Mouse (Mus musculus): ENCODE data around the gene Gipc3. TPM values are rescaled to one million over a fixed set of nuclear protein-coding genes. Genes with fewer than 3 reads are reported as not detected.
A peak's percentile ranks its signal among the peaks of the same experiment; 100 is the strongest.

The Gipc3 gene
- polyA plus RNA-seq, 1 experiment from 2014 or later = 0.08 TPM

GRCm38 (mm10) chr10:81388505-81389055 lies 45.5 kb upstream of the Gipc3 start, which contains the start of gene Gm48552:
TSS of gene Gm48552 (plus strand) at chr10:81389005.
- H3K9me3 ChIP-seq (ENCODE audit: low read depth, low read length) = no peaks in the 10 kb centered on the region
- 52% methylated on average over 5 of the region's 5 CpGs for WGBS
- ATAC-seq (ENCODE audit: insufficient read depth) (no peak), DNase-seq (no peak)
- H3K4me2 ChIP-seq = no peak within 1 kb of the TSS
- no peak within 1 kb of the TSS for H3K9ac ChIP-seq
- no peak within 1 kb of the TSS; the same call in none of the 2 replicates for H3K27ac ChIP-seq (ENCODE audit: low read depth)
- H3K36me3 ChIP-seq (ENCODE audit: insufficient read depth) = peaks cover 35% of the 10 kb centered on the region
- no peak for TF ChIP-seq CTCF (IDR thresholded peaks at IDR 0.05; ENCODE audit: low read depth)
- no peaks in the 10 kb centered on the region; the same call in none of the 2 replicates for H3K4me1 ChIP-seq (ENCODE audit: insufficient read depth)
- no peak within 1 kb of the TSS for H3K4me3 ChIP-seq (ENCODE audit: low read depth, low read length)
- H3K27me3 ChIP-seq (ENCODE audit: insufficient read depth, low read length) = no peaks in the 10 kb centered on the region

GRCm38 (mm10) chr10:81387716-81388115 lies 44.6 kb upstream of the Gipc3 start:
- peaks cover 35% of the 10 kb centered on the region for H3K36me3 ChIP-seq (ENCODE audit: insufficient read depth)
- WGBS = 91% methylated on average over 20 of the region's 20 CpGs
- no peaks in the 10 kb centered on the region for H3K27me3 ChIP-seq (ENCODE audit: insufficient read depth, low read length)
- no peak overlapping the region for H3K9ac ChIP-seq
- H3K4me1 ChIP-seq (ENCODE audit: insufficient read depth) = no peaks in the 10 kb centered on the region; the same call in 1 of the 2 replicates
- no peak for DNase-seq
- no peaks in the 10 kb centered on the region for H3K9me3 ChIP-seq (ENCODE audit: low read depth, low read length)
- no peak overlapping the region for H3K27ac ChIP-seq (ENCODE audit: low read depth)
- TF ChIP-seq CTCF (IDR thresholded peaks at IDR 0.05; ENCODE audit: low read depth) = no peak
- no peak overlapping the region for H3K4me2 ChIP-seq
- ATAC-seq (ENCODE audit: insufficient read depth) = no peak
- H3K4me3 ChIP-seq (ENCODE audit: low read depth, low read length) = no peak overlapping the region

- WGBS = 64% methylated on average over 22 of the region's 22 CpGs
- H3K9me3 ChIP-seq (ENCODE audit: low read depth, low read length) = no peaks in the 10 kb centered on the region
- no peak for TF ChIP-seq CTCF (IDR thresholded peaks at IDR 0.05; ENCODE audit: low read depth)
- peak overlapping the region; percentile 92 for H3K4me2 ChIP-seq
- H3K9ac ChIP-seq = 0 out of 2 replicates have a peak overlapping the region, but pooled peaks have one; percentile 84
- peaks cover 35% of the 10 kb centered on the region for H3K36me3 ChIP-seq (ENCODE audit: insufficient read depth)
- H3K27ac ChIP-seq (ENCODE audit: low read depth) = no peak overlapping the region
- DNase-seq (no peak), ATAC-seq (ENCODE audit: insufficient read depth) (no peak)
- peak overlapping the region; percentile 97 for H3K4me3 ChIP-seq (ENCODE audit: low read depth, low read length)
- no peaks in the 10 kb centered on the region for H3K27me3 ChIP-seq (ENCODE audit: insufficient read depth, low read length)
- no peaks in the 10 kb centered on the region; the same call in 1 of the 2 replicates for H3K4me1 ChIP-seq (ENCODE audit: insufficient read depth)
Observed at GRCm38 (mm10) chr10:81385603-81386306, 42.7 kb upstream of the Gipc3 start.

- Histone ChIP-seq H3K4me2 (peak overlapping the region; percentile 92), H3K36me3 (ENCODE audit: insufficient read depth) (peaks cover 35% of the 10 kb centered on the region), H3K27ac (ENCODE audit: low read depth) (peak overlapping the region; percentile 84), H3K9me3 (ENCODE audit: low read depth, low read length) (no peaks in the 10 kb centered on the region), H3K9ac (peak overlapping the region; percentile 84), H3K27me3 (ENCODE audit: insufficient read depth, low read length) (no peaks in the 10 kb centered on the region), H3K4me3 (ENCODE audit: low read depth, low read length) (peak overlapping the region; percentile 97), H3K4me1 (ENCODE audit: insufficient read depth) (no peaks in the 10 kb centered on the region; the same call in 1 of the 2 replicates)
- WGBS = under 1% methylated on average over 19 of the region's 19 CpGs
- ATAC-seq (ENCODE audit: insufficient read depth) (peak; percentile 22; the same call in 1 of the 2 replicates), DNase-seq (no peak)
- no peak for TF ChIP-seq CTCF (IDR thresholded peaks at IDR 0.05; ENCODE audit: low read depth)
Observed at GRCm38 (mm10) chr10:81384605-81384982, 41.5 kb upstream of the Gipc3 start.

GRCm38 (mm10) chr10:81383802-81384604 lies 40.9 kb upstream of the Gipc3 start, which contains the start of the genes Dohh and Gm48551:
TSS of gene Dohh (plus strand) at chr10:81384428.
TSS of gene Gm48551 (plus strand) at chr10:81384466.
- 4% methylated on average over 50 of the region's 54 CpGs for WGBS
- H3K27me3 ChIP-seq (ENCODE audit: insufficient read depth, low read length) = no peaks in the 10 kb centered on the region
- peak within 1 kb of the TSS; percentile 92 for H3K4me2 ChIP-seq
- DNase-seq = peak; percentile 100
- peak; percentile 96 for ATAC-seq (ENCODE audit: insufficient read depth)
- H3K9ac ChIP-seq = peak within 1 kb of the TSS; percentile 84
- no peak for TF ChIP-seq CTCF (IDR thresholded peaks at IDR 0.05; ENCODE audit: low read depth)
- no peaks in the 10 kb centered on the region for H3K9me3 ChIP-seq (ENCODE audit: low read depth, low read length)
- H3K4me3 ChIP-seq (ENCODE audit: low read depth, low read length) = peak within 1 kb of the TSS; percentile 97
- no peaks in the 10 kb centered on the region; the same call in 1 of the 2 replicates for H3K4me1 ChIP-seq (ENCODE audit: insufficient read depth)
- peak within 1 kb of the TSS; percentile 84 for H3K27ac ChIP-seq (ENCODE audit: low read depth)
- peaks cover 35% of the 10 kb centered on the region for H3K36me3 ChIP-seq (ENCODE audit: insufficient read depth)

GRCm38 (mm10) chr10:81382039-81382438 lies 39.0 kb upstream of the Gipc3 start:
- TF ChIP-seq CTCF (IDR thresholded peaks at IDR 0.05; ENCODE audit: low read depth) = no peak
- peak; percentile 73 for DNase-seq
- H3K27ac ChIP-seq (ENCODE audit: low read depth) = peak overlapping the region; percentile 80
- H3K4me2 ChIP-seq = no peak overlapping the region
- peaks cover 15% of the 10 kb centered on the region for H3K36me3 ChIP-seq (ENCODE audit: insufficient read depth)
- H3K9ac ChIP-seq = 0 out of 2 replicates have a peak overlapping the region, but pooled peaks have one; percentile 20
- H3K4me1 ChIP-seq (ENCODE audit: insufficient read depth) = peaks cover 2% of the 10 kb centered on the region
- 40% methylated on average over 5 of the region's 5 CpGs for WGBS
- no peak for ATAC-seq (ENCODE audit: insufficient read depth)
- no peaks in the 10 kb centered on the region for H3K27me3 ChIP-seq (ENCODE audit: insufficient read depth, low read length)
- no peaks in the 10 kb centered on the region for H3K9me3 ChIP-seq (ENCODE audit: low read depth, low read length)
- H3K4me3 ChIP-seq (ENCODE audit: low read depth, low read length) = no peak overlapping the region
